Mouse (Mus musculus) lung, adult 2 months (tissue): ENCODE results near the gene Cldn14.

Source experiments
- CTCF ChIP-seq: fragments of 200-500 bp; IDR thresholded peaks from 2 replicates; pipeline ENCODE4 v1.5.1; 2011; ENCODE audit warnings: mild to moderate bottlenecking, low read length, control low read depth; ENCODE audit not compliant: insufficient read depth
- POLR2A ChIP-seq: fragments of 200-500 bp; IDR thresholded peaks from 2 replicates; pipeline ENCODE4 v1.6.1; 2011; ENCODE audit warnings: low read depth, mild to moderate bottlenecking, control low read depth, low read length, borderline replicate concordance; ENCODE audit errors: extremely low read depth

GRCm38 (mm10) chr16:94017953-94018352 lies 9.3 kb upstream of the Cldn14 start:
- no peak for TF ChIP-seq CTCF
- no peak for TF ChIP-seq POLR2A
